Mouse (Mus musculus) gastrocnemius, postnatal 4 days (tissue): ENCODE data around the gene Wdfy3. TPM values are rescaled to one million over a fixed set of nuclear protein-coding genes. Genes with fewer than 3 reads are reported as not detected.
"Not testable (repeated sequence)": the region's sequence is repeated elsewhere in the genome, so short reads cannot be mapped to it uniquely, and the experiment has no call there.

Experiments
- DNase-seq, 2 experiments: peaks; one replicate each; pipeline ENCODE4 v3.0.0; 2021 to 2022; ENCODE audit warnings: low spot score in 2 of 2, mixed read lengths in 2 of 2
- total RNA-seq, 2 experiments: library from RNA; stranded (reverse); gene quantifications; 2 replicates each; pipeline ENCODE4 v1.2.3; 2021

Wdfy3 gene
- total RNA-seq, 2 experiments from 2014 or later: 40.9 to 41.4 TPM

DNA sequence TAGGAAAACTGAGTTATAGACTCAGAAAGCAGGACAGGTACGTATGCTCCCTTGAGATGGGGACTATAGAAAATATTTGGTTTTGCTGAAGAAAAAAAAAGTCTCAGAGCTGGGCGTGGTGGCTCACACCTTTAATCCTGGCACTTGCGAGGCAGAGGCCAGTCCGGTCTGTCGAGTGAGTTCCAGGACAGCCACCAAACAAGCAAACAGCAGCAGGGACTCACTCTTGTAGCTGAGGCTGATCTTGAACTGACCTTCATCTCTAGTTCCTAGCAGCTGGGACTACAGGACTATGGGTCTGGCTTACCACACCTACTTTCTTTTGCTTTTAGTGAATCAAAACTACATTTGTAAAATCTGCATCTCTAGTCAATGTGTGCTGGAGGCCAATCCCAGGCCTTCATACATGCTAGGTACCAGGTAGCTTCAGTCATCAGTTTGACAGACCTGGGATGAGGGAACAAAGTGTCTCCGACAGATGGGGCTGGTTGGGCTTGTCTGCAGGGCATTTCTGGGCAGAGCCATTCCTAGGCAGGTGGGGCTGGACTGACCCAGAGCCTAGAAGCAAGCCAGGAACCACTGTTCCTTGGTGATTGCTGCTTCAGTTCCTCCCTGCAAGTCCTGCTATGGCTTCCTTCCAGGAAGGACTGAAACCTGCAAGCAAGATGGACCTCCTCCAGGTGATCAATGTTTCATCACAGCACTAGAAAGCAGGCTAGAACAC lies 63.3 kb downstream of the Wdfy3 start:
- no peak for DNase-seq

GRCm38 (mm10) chr5:102003371-102003770 lies 66.3 kb downstream of the Wdfy3 start:
- DNase-seq: no peak

GRCm38 (mm10) chr5:102001026-102001425 lies 68.7 kb downstream of the Wdfy3 start:
- no peak for DNase-seq

DNA sequence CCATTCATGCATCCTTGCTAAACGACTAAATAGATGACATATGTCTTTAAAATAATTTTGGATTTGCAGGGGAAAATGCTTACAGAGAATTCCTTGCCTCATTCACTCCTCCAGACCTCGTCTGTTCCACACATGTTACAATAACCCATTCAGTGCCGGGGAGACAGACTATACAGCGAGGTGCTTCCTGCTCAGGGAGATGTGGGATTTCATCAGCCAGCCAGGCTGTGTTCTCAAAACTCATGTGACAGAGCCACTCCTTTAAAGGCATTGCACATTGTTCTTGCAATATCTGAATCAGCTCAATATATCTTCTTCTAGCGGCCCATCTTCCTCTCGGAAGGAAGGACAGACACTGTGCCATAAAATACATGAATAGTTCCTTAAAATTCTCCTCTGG lies 70.8 kb downstream of the Wdfy3 start:
- no peak for DNase-seq

GRCm38 (mm10) chr5:101996036-101996735 lies 73.5 kb downstream of the Wdfy3 start:
- no peak for DNase-seq

DNA sequence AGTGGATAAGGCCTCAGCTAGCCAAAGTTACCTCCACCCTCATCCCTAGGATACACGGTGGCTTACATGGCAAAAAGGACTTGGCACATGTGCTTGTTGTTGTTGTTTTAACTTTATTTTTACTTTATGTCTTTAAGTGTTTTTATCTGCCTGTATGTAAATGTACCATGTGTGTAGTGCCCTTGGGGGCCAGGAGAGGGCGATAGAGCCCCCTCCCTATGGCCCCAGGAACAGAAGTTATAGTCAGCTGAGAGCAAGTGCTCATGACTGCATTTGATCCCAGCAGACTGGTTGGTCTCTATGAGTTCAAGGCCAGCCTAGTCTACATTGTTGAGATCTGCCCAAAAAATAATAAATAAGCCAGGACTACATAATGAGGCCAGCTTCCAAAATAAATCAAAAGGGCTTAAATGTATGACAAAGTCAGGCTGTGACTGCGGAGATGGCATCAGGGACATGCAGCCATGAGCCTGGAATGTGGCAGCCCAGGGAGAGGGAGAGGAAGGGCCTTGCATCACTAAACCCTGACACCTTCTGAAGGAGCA lies 74.2 kb downstream of the Wdfy3 start:
- DNase-seq: no peak

DNA sequence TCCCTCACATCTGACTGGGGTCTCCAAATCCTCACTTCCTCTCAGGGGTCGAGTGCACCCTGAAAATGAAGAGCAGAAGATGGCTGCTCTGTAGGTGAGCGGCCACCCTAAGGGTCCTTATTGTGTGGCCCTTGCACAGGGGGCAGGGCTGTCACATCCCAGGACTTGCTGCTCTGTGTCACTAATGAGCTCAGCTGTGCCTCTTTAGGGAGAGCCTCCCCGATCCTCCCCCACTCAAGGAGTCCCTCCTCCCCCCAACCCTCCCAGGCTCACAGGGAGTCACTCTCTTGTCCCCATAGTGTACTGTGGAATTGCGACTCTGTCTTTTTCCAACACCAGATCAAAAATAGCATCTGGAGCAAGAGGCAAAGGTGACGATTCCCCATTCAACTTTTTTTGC lies 75.7 kb downstream of the Wdfy3 start:
- DNase-seq: no peak

DNA sequence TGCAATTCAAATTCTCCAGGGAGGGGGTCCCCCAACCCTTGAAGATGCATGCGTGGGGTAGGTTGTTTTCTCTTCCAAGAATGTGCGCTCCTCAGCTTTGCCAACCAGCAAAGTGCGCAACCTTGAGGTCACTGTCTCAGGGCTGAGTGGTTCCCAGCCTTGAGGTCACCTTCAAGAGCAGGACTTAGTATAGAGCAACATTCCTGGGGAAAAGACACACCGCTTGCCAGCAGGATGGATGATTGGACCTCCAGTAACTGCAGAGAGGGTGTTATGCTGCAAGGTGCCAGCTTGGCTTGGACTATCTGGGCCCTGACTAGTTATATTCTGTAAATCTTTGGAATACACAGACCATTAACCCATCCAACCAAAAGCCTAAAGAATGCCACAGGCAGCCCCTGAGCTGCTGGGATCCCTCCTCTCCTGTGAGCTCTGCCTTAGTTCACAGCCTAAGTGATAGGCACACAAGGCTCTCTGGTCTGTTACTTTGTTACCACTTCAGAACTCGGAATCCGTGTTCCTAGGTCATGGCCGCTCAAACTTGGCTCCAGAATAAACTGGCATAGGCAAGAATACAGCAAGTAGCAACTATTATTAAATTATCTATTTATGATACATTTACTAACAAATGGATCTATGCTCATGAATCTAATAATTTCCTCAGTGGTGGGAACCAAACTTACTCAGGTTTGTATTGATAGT lies 76.6 kb downstream of the Wdfy3 start:
- no peak for DNase-seq

DNA sequence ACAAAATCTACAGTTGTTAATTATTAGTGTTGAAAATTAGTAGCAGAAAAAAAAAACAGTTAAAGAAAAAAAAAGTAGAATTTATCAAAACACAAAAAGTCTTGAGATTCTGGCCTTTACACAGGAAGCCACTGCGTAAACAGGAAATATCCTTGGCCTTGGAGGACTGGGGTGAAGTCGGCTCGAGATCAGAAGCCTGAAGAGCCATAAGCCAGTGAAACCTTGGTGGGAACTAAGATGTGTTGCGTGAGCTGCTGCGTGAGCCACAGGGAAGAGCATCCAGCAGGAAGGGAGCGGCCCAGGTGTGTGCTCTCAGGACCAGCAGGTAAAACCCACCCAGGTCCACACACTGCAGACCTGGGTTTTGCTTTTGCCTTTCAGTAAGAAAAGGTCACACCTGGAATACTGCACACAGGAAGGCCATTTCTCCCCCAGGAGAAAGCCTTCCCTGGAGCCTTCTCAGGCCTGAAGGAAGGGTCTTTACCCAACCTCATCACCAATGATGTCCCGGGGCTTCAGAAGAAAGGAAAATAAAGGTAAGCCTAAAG lies 79.3 kb downstream of the Wdfy3 start:
- no peak for DNase-seq

GRCm38 (mm10) chr5:101988476-101988875 lies 81.2 kb downstream of the Wdfy3 start:
- DNase-seq: no peak

GRCm38 (mm10) chr5:101986694-101987093 lies 83.0 kb downstream of the Wdfy3 start:
- DNase-seq: no peak

- DNase-seq: no peak
Measured at GRCm38 (mm10) chr5:101982239-101982638, 87.5 kb downstream of the Wdfy3 start.

GRCm38 (mm10) chr5:101979594-101979993 lies 90.1 kb downstream of the Wdfy3 start:
- no peak for DNase-seq

- not testable (repeated sequence) for DNase-seq
Measured at GRCm38 (mm10) chr5:101972594-101972993, 97.1 kb downstream of the Wdfy3 start.

GRCm38 (mm10) chr5:101968153-101968851 lies 101.4 kb downstream of the Wdfy3 start:
- no peak for DNase-seq

GRCm38 (mm10) chr5:101967832-101968152 lies 101.9 kb downstream of the Wdfy3 start:
- no peak for DNase-seq

GRCm38 (mm10) chr5:101962824-101963223 lies 106.9 kb downstream of the Wdfy3 start:
- DNase-seq: no peak

- no peak for DNase-seq
Measured at GRCm38 (mm10) chr5:101959369-101959768, 110.4 kb downstream of the Wdfy3 start.

DNA sequence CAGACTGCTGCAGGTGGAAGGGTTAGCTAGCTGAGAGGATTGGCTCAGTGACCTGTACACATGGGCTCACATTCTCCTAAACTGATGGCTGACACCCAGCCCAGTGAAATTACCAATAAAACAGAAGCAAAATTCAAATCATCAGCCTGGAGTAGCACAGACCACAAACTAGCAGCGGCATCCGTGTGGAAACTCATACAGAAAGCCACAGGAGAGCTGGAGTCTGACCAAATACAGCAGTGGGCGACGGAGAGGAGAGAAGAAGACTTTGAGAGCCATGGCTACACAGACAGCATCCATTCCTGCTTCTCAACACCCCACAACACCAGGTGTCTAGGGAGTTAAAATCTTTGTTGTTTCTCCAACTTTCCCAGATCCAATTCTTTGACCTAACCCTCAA lies 110.8 kb downstream of the Wdfy3 start:
- no peak for DNase-seq

GRCm38 (mm10) chr5:101957419-101957818 lies 112.3 kb downstream of the Wdfy3 start:
- no peak for DNase-seq
